Mouse (Mus musculus) lung, embryonic 14.5 days (tissue): ENCODE measurements around the gene Scpep1. TPM values are rescaled to one million over a fixed set of nuclear protein-coding genes. Genes with fewer than 3 reads are reported as not detected.

Experiments
- ATAC-seq: fragments of 200-750 bp; cut with Nextera tagmentation; 2 replicates; pipeline ENCODE4 v1.8.0; 2017; ENCODE audit warnings: mild to moderate bottlenecking, moderate TSS enrichment, moderate library complexity; ENCODE audit not compliant: insufficient read depth
- DNase-seq: peaks from one replicate; pipeline ENCODE4 v3.0.0-alpha.2; 2015
- H3K27ac ChIP-seq: fragments of 300-500 bp; sonication (generic); 2 replicates; pipeline ENCODE4 v1.5.1; 2014; ENCODE audit warnings: low read depth, mild to moderate bottlenecking, moderate library complexity
- H3K27me3 ChIP-seq: fragments of 300-500 bp; sonication (generic); 2 replicates; pipeline ENCODE4 v1.6.1; 2014; ENCODE audit warnings: low read length, control low read depth; ENCODE audit not compliant: insufficient read depth
- H3K36me3 ChIP-seq: fragments of 300-500 bp; sonication (generic); 2 replicates; pipeline ENCODE4 v1.6.1; 2014; ENCODE audit warnings: control low read depth; ENCODE audit not compliant: insufficient read depth
- H3K4me1 ChIP-seq: fragments of 300-500 bp; sonication (generic); 2 replicates; pipeline ENCODE4 v1.6.1; 2014; ENCODE audit warnings: antibody characterized with exemption, control low read depth; ENCODE audit not compliant: insufficient read depth
- H3K4me2 ChIP-seq: fragments of 300-500 bp; sonication (generic); 2 replicates; pipeline ENCODE4 v1.6.1; 2014; ENCODE audit warnings: mild to moderate bottlenecking
- H3K4me3 ChIP-seq: fragments of 300-500 bp; sonication (generic); 2 replicates; pipeline ENCODE4 v1.5.1; 2014; ENCODE audit warnings: low read depth, low read length
- H3K9ac ChIP-seq: fragments of 300-500 bp; sonication (generic); 2 replicates; pipeline ENCODE4 v1.6.1; 2014
- H3K9me3 ChIP-seq: fragments of 300-500 bp; sonication (generic); 2 replicates; pipeline ENCODE4 v1.6.1; 2016; ENCODE audit warnings: low read depth, low read length, control low read depth
- CTCF ChIP-seq: IDR thresholded peaks from 2 replicates; pipeline ENCODE4 v1.5.1; 2016; ENCODE audit warnings: antibody characterized with exemption, low read depth
- WGBS: fragments of 180-500 bp; shearing (Covaris S2); extraction: QIAGEN DNeasy Blood & Tissue Kit; methylation state at CpG from one replicate; pipeline ENCODE4 v1.1.7; 2014; 5-methylcytosine and 5-hydroxymethylcytosine counted together
- polyA plus RNA-seq: library from polyadenylated mRNA; unstranded; fragments of >200 nt; fragmentation: Nextera tagmentation; extraction: Ambion mirVana; gene quantifications from 2 replicates; pipeline ENCODE4 v1.2.1, GENCODE M21; 2014

Gene Scpep1
- 83.4 and 83.6 TPM in 2 replicates for polyA plus RNA-seq

- H3K9me3 ChIP-seq, result no peaks in the 10 kb centered on the region
- H3K27ac ChIP-seq, result peak within 1 kb of the TSS; percentile 61; the same call in 1 of the 2 replicates
- peak; percentile 99 for DNase-seq
- no peaks in the 10 kb centered on the region for H3K27me3 ChIP-seq
- 4% methylated on average over 34 of the region's 34 CpGs for WGBS
- ATAC-seq, result peak; percentile 98
- peak; percentile 84 for TF ChIP-seq CTCF
- H3K9ac ChIP-seq, result peak within 1 kb of the TSS; percentile 56
- peak within 1 kb of the TSS; percentile 47 for H3K4me3 ChIP-seq
- H3K4me1 ChIP-seq, result 0 out of 2 replicates have a peak, but pooled peaks cover 7% of the 10 kb centered on the region
- peaks cover 12% of the 10 kb centered on the region for H3K36me3 ChIP-seq
- peak within 1 kb of the TSS; percentile 60 for H3K4me2 ChIP-seq
Measured at GRCm38 (mm10) chr11:88955217-88955969, at the start of gene Scpep1. Scpep1 (minus strand) TSS chr11:88955465.

GRCm38 (mm10) chr11:89003726-89004125 is 48.5 kb upstream of the Scpep1 start:
- Histone ChIP-seq H3K27ac (no peak overlapping the region), H3K9me3 (no peaks in the 10 kb centered on the region), H3K4me3 (no peak overlapping the region), H3K4me1 (peaks cover 9% of the 10 kb centered on the region; the same call in 1 of the 2 replicates), H3K9ac (no peak overlapping the region), H3K27me3 (no peaks in the 10 kb centered on the region), H3K4me2 (no peak overlapping the region; the same call in 1 of the 2 replicates), H3K36me3 (peaks cover 4% of the 10 kb centered on the region; the same call in 1 of the 2 replicates)
- 49% methylated on average over 4 of the region's 4 CpGs for WGBS
- no peak for DNase-seq
- no peak for TF ChIP-seq CTCF
- ATAC-seq, result no peak

- Histone ChIP-seq H3K27ac (peak overlapping the region; percentile 65), H3K9ac (peak overlapping the region; percentile 16; the same call in 1 of the 2 replicates)
- ATAC-seq, result no peak
Measured at GRCm38 (mm10) chr11:89003078-89003477, 47.8 kb upstream of the Scpep1 start.

GRCm38 (mm10) chr11:89002621-89003020 is 47.4 kb upstream of the Scpep1 start:
- Histone ChIP-seq H3K9ac (peak overlapping the region; percentile 16; the same call in 1 of the 2 replicates), H3K36me3 (peaks cover 4% of the 10 kb centered on the region; the same call in 1 of the 2 replicates), H3K4me3 (no peak overlapping the region), H3K27ac (peak overlapping the region; percentile 65), H3K4me1 (peaks cover 9% of the 10 kb centered on the region; the same call in 1 of the 2 replicates), H3K27me3 (no peaks in the 10 kb centered on the region), H3K9me3 (no peaks in the 10 kb centered on the region), H3K4me2 (peak overlapping the region; percentile 50)
- ATAC-seq (no peak), DNase-seq (no peak)
- 43% methylated on average over 5 of the region's 5 CpGs for WGBS
- TF ChIP-seq CTCF, result no peak

More at GRCm38 (mm10) chr11:89003078-89003477, 47.8 kb upstream of the Scpep1 start:
- H3K4me3 ChIP-seq, result no peak overlapping the region
- TF ChIP-seq CTCF, result no peak
- peak overlapping the region; percentile 50 for H3K4me2 ChIP-seq
- H3K27me3 ChIP-seq, result no peaks in the 10 kb centered on the region
- DNase-seq, result peak; percentile 35
- H3K4me1 ChIP-seq, result peaks cover 9% of the 10 kb centered on the region; the same call in 1 of the 2 replicates
- H3K36me3 ChIP-seq, result peaks cover 4% of the 10 kb centered on the region; the same call in 1 of the 2 replicates
- no peaks in the 10 kb centered on the region for H3K9me3 ChIP-seq
- WGBS, result 19% methylated on average over 6 of the region's 6 CpGs

- no peak overlapping the region for H3K27ac ChIP-seq
- no peak for TF ChIP-seq CTCF
- H3K4me2 ChIP-seq, result peak overlapping the region; percentile 50; the same call in 1 of the 2 replicates
- DNase-seq (no peak), ATAC-seq (no peak)
- no peaks in the 10 kb centered on the region for H3K27me3 ChIP-seq
- WGBS, result 84% methylated on average over 5 of the region's 5 CpGs
- H3K9ac ChIP-seq, result no peak overlapping the region
- no peaks in the 10 kb centered on the region for H3K9me3 ChIP-seq
- H3K4me3 ChIP-seq, result no peak overlapping the region
- peaks cover 9% of the 10 kb centered on the region; the same call in 1 of the 2 replicates for H3K4me1 ChIP-seq
- H3K36me3 ChIP-seq, result peaks cover 4% of the 10 kb centered on the region; the same call in 1 of the 2 replicates
Measured at GRCm38 (mm10) chr11:89002068-89002467, 46.8 kb upstream of the Scpep1 start.

GRCm38 (mm10) chr11:89001569-89001968 is 46.3 kb upstream of the Scpep1 start:
- Histone ChIP-seq H3K4me2 (peak overlapping the region; percentile 80), H3K4me1 (peaks cover 9% of the 10 kb centered on the region; the same call in 1 of the 2 replicates), H3K27me3 (no peaks in the 10 kb centered on the region), H3K36me3 (0 out of 2 replicates have a peak, but pooled peaks cover 4% of the 10 kb centered on the region), H3K9ac (no peak overlapping the region), H3K4me3 (no peak overlapping the region), H3K27ac (no peak overlapping the region), H3K9me3 (no peaks in the 10 kb centered on the region)
- TF ChIP-seq CTCF, result no peak
- ATAC-seq (no peak), DNase-seq (no peak)
- 94% methylated on average over 7 of the region's 7 CpGs for WGBS

GRCm38 (mm10) chr11:89000527-89000819 is 45.2 kb upstream of the Scpep1 start:
- H3K27me3 ChIP-seq, result no peaks in the 10 kb centered on the region
- H3K27ac ChIP-seq, result 0 out of 2 replicates have a peak overlapping the region, but pooled peaks have one; percentile 24
- no peaks in the 10 kb centered on the region for H3K36me3 ChIP-seq
- peak overlapping the region; percentile 65 for H3K4me3 ChIP-seq
- peak overlapping the region; percentile 80 for H3K4me2 ChIP-seq
- H3K4me1 ChIP-seq, result peaks cover 9% of the 10 kb centered on the region; the same call in 1 of the 2 replicates
- TF ChIP-seq CTCF, result no peak
- DNase-seq, result peak; percentile 22
- H3K9me3 ChIP-seq, result no peaks in the 10 kb centered on the region
- H3K9ac ChIP-seq, result peak overlapping the region; percentile 70; the same call in 1 of the 2 replicates
- no peak for ATAC-seq
